Mouse (Mus musculus) hindbrain, embryonic 11.5 days (tissue): ENCODE data around the gene Nsf. TPM values are rescaled to one million over a fixed set of nuclear protein-coding genes. Genes with fewer than 3 reads are reported as not detected.

Source experiments
- ATAC-seq: fragments of 200-750 bp; cut with Nextera tagmentation; 2 replicates; pipeline ENCODE4 v1.8.0; 2017; ENCODE audit warnings: mild to moderate bottlenecking, moderate TSS enrichment, moderate library complexity; ENCODE audit not compliant: low FRiP score
- DNase-seq: peaks from one replicate; pipeline ENCODE4 v3.0.0-alpha.2; 2015; ENCODE audit warnings: low spot score
- H3K27ac ChIP-seq: fragments of 300-500 bp; sonication (generic); 2 replicates; pipeline ENCODE4 v1.5.1; 2014; ENCODE audit warnings: mild to moderate bottlenecking, low read depth, low read length
- H3K27me3 ChIP-seq: fragments of 300-500 bp; sonication (generic); 2 replicates; pipeline ENCODE4 v1.6.1; 2014; ENCODE audit warnings: mild to moderate bottlenecking, low read length, moderate library complexity, mixed read lengths; ENCODE audit not compliant: control insufficient read depth, insufficient read depth
- H3K36me3 ChIP-seq: fragments of 300-500 bp; sonication (generic); 2 replicates; pipeline ENCODE4 v1.6.1; 2014; ENCODE audit warnings: mild to moderate bottlenecking, low read length, moderate library complexity, mixed read lengths; ENCODE audit not compliant: control insufficient read depth, insufficient read depth
- H3K4me1 ChIP-seq: fragments of 300-500 bp; sonication (generic); replicated peaks from 2 replicates; pipeline ENCODE4 v1.6.1; 2014; ENCODE audit warnings: low read length, mixed read lengths; ENCODE audit not compliant: control insufficient read depth, insufficient read depth
- H3K4me2 ChIP-seq: fragments of 300-500 bp; sonication (generic); replicated peaks from 2 replicates; pipeline ENCODE4 v1.6.1; 2014; ENCODE audit warnings: mild to moderate bottlenecking, low read depth, low read length
- H3K4me3 ChIP-seq: fragments of 300-500 bp; sonication (generic); 2 replicates; pipeline ENCODE4 v1.5.1; 2014; ENCODE audit warnings: low read depth, low read length
- H3K9ac ChIP-seq: fragments of 300-500 bp; sonication (generic); 2 replicates; pipeline ENCODE4 v1.6.1; 2014; ENCODE audit warnings: low read depth, low read length
- H3K9me3 ChIP-seq: fragments of 300-500 bp; sonication (generic); 2 replicates; pipeline ENCODE4 v1.6.1; 2016; ENCODE audit warnings: low read length; ENCODE audit not compliant: control insufficient read depth
- WGBS: fragments of 180-500 bp; shearing (Covaris S2); extraction: QIAGEN DNeasy Blood & Tissue Kit; methylation state at CpG from one replicate; pipeline ENCODE4 v1.1.7; 2014; 5-methylcytosine and 5-hydroxymethylcytosine counted together
- polyA plus RNA-seq: library from polyadenylated mRNA; unstranded; fragments of >200 nt; fragmentation: Nextera tagmentation; extraction: Ambion mirVana; gene quantifications from 2 replicates; pipeline ENCODE4 v1.2.1, GENCODE M21; 2014

Nsf gene
- polyA plus RNA-seq, 1 experiment from 2014 or later: 59.7 TPM

- peak; percentile 92 for DNase-seq
- Histone ChIP-seq H3K27me3 (no peaks in the 10 kb centered on the region), H3K9ac (no peak overlapping the region), H3K36me3 (peaks cover 5% of the 10 kb centered on the region; the same call in 1 of the 2 replicates), H3K27ac (no peak overlapping the region), H3K4me2 (no peak overlapping the region), H3K9me3 (no peaks in the 10 kb centered on the region), H3K4me1 (no peaks in the 10 kb centered on the region), H3K4me3 (no peak overlapping the region)
- ATAC-seq: peak; percentile 33; the same call in 1 of the 2 replicates
- 24% methylated on average over 8 of the region's 8 CpGs for WGBS
Observed at GRCm38 (mm10) chr11:103987423-103987822, 33.6 kb upstream of the Nsf start.

- ATAC-seq: no peak
- 60% methylated on average over 5 of the region's 5 CpGs for WGBS
- no peaks in the 10 kb centered on the region for H3K9me3 ChIP-seq
- H3K4me2 ChIP-seq: no peak overlapping the region
- H3K4me3 ChIP-seq: no peak overlapping the region
- no peak overlapping the region for H3K9ac ChIP-seq
- no peak overlapping the region for H3K27ac ChIP-seq
- DNase-seq: no peak
- H3K36me3 ChIP-seq: peaks cover 5% of the 10 kb centered on the region; the same call in 1 of the 2 replicates
- no peaks in the 10 kb centered on the region for H3K4me1 ChIP-seq
- H3K27me3 ChIP-seq: no peaks in the 10 kb centered on the region
Observed at GRCm38 (mm10) chr11:103984067-103984466, 30.2 kb upstream of the Nsf start.

- Histone ChIP-seq H3K36me3 (peaks cover 5% of the 10 kb centered on the region; the same call in 1 of the 2 replicates), H3K4me1 (no peaks in the 10 kb centered on the region), H3K9me3 (no peaks in the 10 kb centered on the region), H3K27ac (no peak overlapping the region), H3K4me2 (no peak overlapping the region), H3K4me3 (no peak overlapping the region), H3K27me3 (no peaks in the 10 kb centered on the region), H3K9ac (no peak overlapping the region)
- ATAC-seq (no peak), DNase-seq (no peak)
- WGBS: 73% methylated on average over 5 of the region's 5 CpGs
Observed at GRCm38 (mm10) chr11:103981826-103982225, 28.0 kb upstream of the Nsf start.

GRCm38 (mm10) chr11:103979381-103979780 is 25.5 kb upstream of the Nsf start:
- DNase-seq (no peak), ATAC-seq (no peak)
- Histone ChIP-seq H3K36me3 (peaks cover 8% of the 10 kb centered on the region), H3K4me1 (no peaks in the 10 kb centered on the region), H3K4me2 (no peak overlapping the region), H3K9ac (no peak overlapping the region), H3K27ac (no peak overlapping the region), H3K9me3 (no peaks in the 10 kb centered on the region), H3K4me3 (no peak overlapping the region), H3K27me3 (no peaks in the 10 kb centered on the region)
- WGBS: 83% methylated on average over 4 of the region's 4 CpGs

- peaks cover 6% of the 10 kb centered on the region for H3K36me3 ChIP-seq
- H3K9me3 ChIP-seq: no peaks in the 10 kb centered on the region
- no peaks in the 10 kb centered on the region for H3K27me3 ChIP-seq
- WGBS: 77% methylated on average over 3 of the region's 3 CpGs
- DNase-seq: no peak
- H3K4me2 ChIP-seq: no peak overlapping the region
- no peaks in the 10 kb centered on the region for H3K4me1 ChIP-seq
- H3K9ac ChIP-seq: no peak overlapping the region
- no peak overlapping the region for H3K27ac ChIP-seq
- ATAC-seq: no peak
- no peak overlapping the region for H3K4me3 ChIP-seq
Observed at GRCm38 (mm10) chr11:103970876-103971275, 17.0 kb upstream of the Nsf start.

GRCm38 (mm10) chr11:103969278-103969677 is 15.4 kb upstream of the Nsf start:
- no peak overlapping the region for H3K4me3 ChIP-seq
- no peaks in the 10 kb centered on the region for H3K27me3 ChIP-seq
- DNase-seq (no peak), ATAC-seq (no peak)
- no peak overlapping the region for H3K4me2 ChIP-seq
- no peak overlapping the region for H3K9ac ChIP-seq
- WGBS: 95% methylated on average over 5 of the region's 5 CpGs
- H3K36me3 ChIP-seq: peaks cover 6% of the 10 kb centered on the region
- no peak overlapping the region for H3K27ac ChIP-seq
- H3K4me1 ChIP-seq: no peaks in the 10 kb centered on the region
- no peaks in the 10 kb centered on the region for H3K9me3 ChIP-seq

- Histone ChIP-seq H3K9ac (peak overlapping the region; percentile 74), H3K36me3 (no peaks in the 10 kb centered on the region; the same call in 1 of the 2 replicates), H3K4me1 (no peaks in the 10 kb centered on the region), H3K4me3 (peak overlapping the region; percentile 93), H3K27ac (peak overlapping the region; percentile 85), H3K9me3 (no peaks in the 10 kb centered on the region), H3K27me3 (no peaks in the 10 kb centered on the region), H3K4me2 (peak overlapping the region; percentile 75)
- no peak; the same call in 1 of the 2 replicates for ATAC-seq
- 3% methylated on average over 20 of the region's 20 CpGs for WGBS
- DNase-seq: no peak
Observed at GRCm38 (mm10) chr11:103967106-103967735, 13.4 kb upstream of the Nsf start.

GRCm38 (mm10) chr11:103956866-103957265 is 3.0 kb upstream of the Nsf start:
- no peak for DNase-seq
- 89% methylated on average over 4 of the region's 4 CpGs for WGBS

More at GRCm38 (mm10) chr11:103956866-103957265, 3.0 kb upstream of the Nsf start:
- no peak for ATAC-seq
- no peaks in the 10 kb centered on the region for H3K9me3 ChIP-seq
- H3K4me1 ChIP-seq: peaks cover 4% of the 10 kb centered on the region; the same call in 1 of the 2 replicates
- no peak overlapping the region for H3K4me2 ChIP-seq
- H3K9ac ChIP-seq: no peak overlapping the region
- no peaks in the 10 kb centered on the region for H3K27me3 ChIP-seq
- H3K27ac ChIP-seq: no peak overlapping the region
- no peaks in the 10 kb centered on the region for H3K36me3 ChIP-seq
- no peak overlapping the region for H3K4me3 ChIP-seq
